Mouse (Mus musculus) intestine, postnatal 0 days (tissue): ENCODE results near the gene Cradd. TPM values are rescaled to one million over a fixed set of nuclear protein-coding genes. Genes with fewer than 3 reads are reported as not detected.

Source experiments
- ATAC-seq: fragments of 200-750 bp; cut with Nextera tagmentation; 2 replicates; pipeline ENCODE4 v1.8.0; 2017; ENCODE audit warnings: mild to moderate bottlenecking, moderate TSS enrichment, moderate library complexity
- H3K27ac ChIP-seq: fragments of 300-500 bp; sonication (generic); 2 replicates; pipeline ENCODE4 v1.5.1; 2014; ENCODE audit warnings: mild to moderate bottlenecking, low read depth, low read length, moderate library complexity
- H3K27me3 ChIP-seq: fragments of 300-500 bp; sonication (generic); replicated peaks from 2 replicates; pipeline ENCODE4 v1.6.1; 2014; ENCODE audit warnings: low read length, mixed read lengths; ENCODE audit not compliant: control insufficient read depth, insufficient read depth
- H3K36me3 ChIP-seq: fragments of 300-500 bp; sonication (generic); 2 replicates; pipeline ENCODE4 v1.6.1; 2014; ENCODE audit warnings: mild to moderate bottlenecking, moderate library complexity; ENCODE audit not compliant: control insufficient read depth, insufficient read depth
- H3K4me1 ChIP-seq: fragments of 300-500 bp; sonication (generic); replicated peaks from 2 replicates; pipeline ENCODE4 v1.6.1; 2014; ENCODE audit warnings: antibody characterized with exemption, low read length, mixed read lengths; ENCODE audit not compliant: control insufficient read depth, insufficient read depth
- H3K4me2 ChIP-seq: fragments of 300-500 bp; sonication (generic); replicated peaks from 2 replicates; pipeline ENCODE4 v1.6.1; 2014; ENCODE audit warnings: low read depth, mild to moderate bottlenecking, moderate library complexity
- H3K4me3 ChIP-seq: fragments of 300-500 bp; sonication (generic); 2 replicates; pipeline ENCODE4 v1.5.1; 2014; ENCODE audit warnings: low read depth, low read length
- H3K9ac ChIP-seq: fragments of 300-500 bp; sonication (generic); 2 replicates; pipeline ENCODE4 v1.6.1; 2014; ENCODE audit warnings: mild to moderate bottlenecking, low read depth, low read length
- H3K9me3 ChIP-seq: fragments of 300-500 bp; sonication (generic); 2 replicates; pipeline ENCODE4 v1.6.1; 2016; ENCODE audit warnings: mixed run types; ENCODE audit not compliant: control insufficient read depth
- CTCF ChIP-seq: sonication (generic); IDR thresholded peaks from 2 replicates; pipeline ENCODE4 v1.5.1; 2016; ENCODE audit warnings: low read depth, mild to moderate bottlenecking, control low read depth, antibody characterized with exemption, moderate library complexity
- WGBS: fragments of 180-500 bp; shearing (Covaris S2); extraction: QIAGEN DNeasy Blood & Tissue Kit; methylation state at CpG from one replicate; pipeline ENCODE4 v1.1.7; 2014; 5-methylcytosine and 5-hydroxymethylcytosine counted together
- polyA plus RNA-seq: library from polyadenylated mRNA; unstranded; fragments of >200 nt; fragmentation: Nextera tagmentation; extraction: Ambion mirVana; gene quantifications from 2 replicates; pipeline ENCODE4 v1.2.1, GENCODE M21; 2015

The Cradd gene
- polyA plus RNA-seq, 1 experiment from 2014 or later = 12.5 TPM

DNA sequence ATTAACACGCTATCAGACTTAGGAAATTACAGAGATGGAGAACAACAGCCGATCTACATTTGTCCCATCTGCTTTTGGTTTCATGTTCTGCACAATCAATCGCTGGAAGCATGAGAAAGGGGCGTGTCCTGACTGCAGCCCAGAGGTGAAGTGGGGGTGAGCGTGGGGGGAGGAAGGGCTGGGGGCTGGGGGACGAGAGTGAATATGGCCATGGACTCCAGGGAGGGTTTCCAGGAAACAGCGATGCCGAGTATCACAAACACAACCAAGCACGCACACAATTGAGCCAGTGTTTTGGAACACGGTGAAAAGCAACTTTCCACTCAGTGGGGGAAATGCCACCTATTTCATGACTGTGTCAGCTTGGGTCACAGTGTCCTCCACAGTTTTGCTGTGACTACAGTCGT, 130.1 kb downstream of the Cradd start:
- Histone ChIP-seq H3K9ac (no peak overlapping the region), H3K4me3 (no peak overlapping the region), H3K27ac (peak overlapping the region; percentile 64; the same call in 1 of the 2 replicates), H3K27me3 (no peaks in the 10 kb centered on the region), H3K4me2 (peak overlapping the region; percentile 38), H3K9me3 (no peaks in the 10 kb centered on the region), H3K4me1 (no peaks in the 10 kb centered on the region; the same call in none of the 2 replicates), H3K36me3 (no peaks in the 10 kb centered on the region)
- no peak for TF ChIP-seq CTCF
- 44% methylated on average over 11 of the region's 11 CpGs for whole genome bisulfite sequencing
- no peak for ATAC-seq

DNA sequence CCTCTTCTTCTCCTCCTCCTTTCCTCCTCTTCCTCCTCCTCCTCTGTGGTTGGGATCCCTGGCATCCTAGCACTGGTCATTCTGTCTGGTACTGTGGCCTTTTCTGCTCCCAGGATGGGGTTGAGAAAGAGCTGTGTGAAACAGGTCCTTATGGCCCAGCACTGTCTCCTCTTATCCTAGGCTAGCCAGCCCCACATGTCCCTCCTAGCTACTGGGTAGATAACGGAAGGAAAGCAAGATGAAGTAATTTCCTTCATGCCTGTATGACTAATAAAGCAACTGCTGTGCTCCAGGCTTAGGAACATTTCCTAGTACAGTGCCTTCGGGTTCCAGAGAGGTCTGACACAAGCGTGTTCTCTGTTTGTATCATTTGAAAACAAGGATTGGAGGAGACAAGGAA, 132.1 kb downstream of the Cradd start:
- ATAC-seq = no peak
- Histone ChIP-seq H3K27me3 (no peaks in the 10 kb centered on the region), H3K4me3 (no peak overlapping the region), H3K4me1 (no peaks in the 10 kb centered on the region; the same call in none of the 2 replicates), H3K4me2 (no peak overlapping the region), H3K9me3 (no peaks in the 10 kb centered on the region), H3K9ac (no peak overlapping the region), H3K27ac (no peak overlapping the region), H3K36me3 (no peaks in the 10 kb centered on the region)
- TF ChIP-seq CTCF = no peak
- 29% methylated on average over 3 of the region's 3 CpGs for WGBS

DNA sequence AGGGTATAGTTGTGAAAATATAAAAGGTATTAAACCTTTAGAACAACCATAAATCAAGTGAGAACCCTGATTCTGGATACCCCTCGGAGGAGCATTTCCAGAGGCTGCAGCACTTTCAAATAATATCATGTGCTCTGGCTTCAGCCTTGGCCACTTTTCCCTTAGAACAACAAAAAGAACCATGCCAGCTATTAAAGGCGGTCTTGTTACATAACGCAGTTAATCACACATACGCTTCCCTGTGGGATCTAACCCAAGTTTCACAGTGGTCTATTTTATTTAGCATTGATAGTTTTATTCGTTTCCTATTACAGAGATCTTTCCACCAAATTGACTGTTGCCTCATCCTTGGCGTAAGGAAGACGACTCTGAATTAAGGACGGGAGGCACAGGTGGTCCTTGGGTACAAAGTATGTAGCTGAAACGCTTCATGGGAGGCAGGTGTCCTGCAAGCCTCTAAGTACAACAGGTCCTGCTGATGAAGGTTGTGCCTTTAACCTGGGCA, 132.7 kb downstream of the Cradd start:
- ATAC-seq = no peak
- H3K27me3 ChIP-seq = no peaks in the 10 kb centered on the region
- TF ChIP-seq CTCF = no peak
- H3K4me1 ChIP-seq = no peaks in the 10 kb centered on the region; the same call in none of the 2 replicates
- no peaks in the 10 kb centered on the region for H3K36me3 ChIP-seq
- WGBS = 89% methylated on average over 9 of the region's 9 CpGs
- no peak overlapping the region for H3K4me2 ChIP-seq
- no peak overlapping the region for H3K9ac ChIP-seq
- H3K27ac ChIP-seq = no peak overlapping the region
- H3K9me3 ChIP-seq = no peaks in the 10 kb centered on the region
- no peak overlapping the region for H3K4me3 ChIP-seq

DNA sequence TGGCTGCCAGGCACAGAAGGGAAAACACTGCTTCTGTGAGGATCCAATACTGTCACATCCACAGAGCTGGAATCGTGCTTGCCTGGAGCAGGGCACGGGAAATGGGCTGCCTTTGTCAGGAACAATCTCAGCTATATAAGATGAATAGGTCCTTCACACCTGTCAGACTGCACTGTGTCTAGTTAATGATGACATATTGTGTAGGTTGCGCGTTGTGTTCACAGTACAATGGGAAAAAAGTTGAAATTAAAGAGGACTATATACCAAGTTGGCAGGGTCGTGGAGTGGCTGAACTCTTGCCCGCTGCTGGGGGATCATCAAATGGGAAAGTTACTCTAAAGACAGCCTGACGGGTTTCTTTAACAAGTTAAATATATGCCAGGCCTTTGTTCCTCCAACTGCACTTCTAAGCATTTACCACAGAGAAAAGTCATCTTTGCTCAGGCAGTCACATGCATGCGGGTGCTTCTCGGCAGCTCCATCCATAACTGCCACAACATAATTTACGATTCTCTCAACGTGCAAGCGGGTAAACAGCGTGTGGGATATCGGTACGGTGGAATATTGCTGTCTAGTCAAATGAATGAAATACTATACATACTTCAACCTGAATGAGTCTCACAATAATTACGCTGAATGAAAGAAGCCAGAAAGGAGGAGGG, 134.3 kb downstream of the Cradd start:
- no peak overlapping the region for H3K27ac ChIP-seq
- ATAC-seq = no peak
- no peaks in the 10 kb centered on the region for H3K9me3 ChIP-seq
- no peaks in the 10 kb centered on the region for H3K36me3 ChIP-seq
- H3K9ac ChIP-seq = no peak overlapping the region
- TF ChIP-seq CTCF = no peak
- H3K4me2 ChIP-seq = no peak overlapping the region
- no peaks in the 10 kb centered on the region for H3K27me3 ChIP-seq
- H3K4me3 ChIP-seq = no peak overlapping the region
- WGBS = 63% methylated on average over 16 of the region's 16 CpGs
- H3K4me1 ChIP-seq = no peaks in the 10 kb centered on the region; the same call in 1 of the 2 replicates

DNA sequence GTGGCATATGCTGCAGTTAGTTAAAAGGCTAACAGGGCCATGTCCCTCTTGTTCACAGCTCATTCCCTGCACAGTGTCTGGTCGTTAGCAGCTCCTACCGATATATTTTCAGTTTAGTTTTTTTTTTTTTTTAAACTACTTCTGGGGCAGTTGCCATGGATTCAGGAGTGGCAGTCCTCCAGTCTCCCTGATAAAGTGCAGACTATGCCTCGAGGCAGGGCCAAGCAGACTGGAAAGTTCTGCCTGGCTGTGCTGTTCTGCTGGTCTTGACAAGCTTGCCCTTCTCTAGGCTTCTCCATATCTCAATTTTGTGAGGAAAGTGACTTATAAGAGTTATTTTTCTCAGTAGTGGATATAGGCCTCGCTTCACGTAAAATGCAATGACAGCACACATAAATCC, 139.7 kb downstream of the Cradd start:
- H3K4me3 ChIP-seq = no peak overlapping the region
- no peak overlapping the region for H3K4me2 ChIP-seq
- no peaks in the 10 kb centered on the region for H3K27me3 ChIP-seq
- H3K36me3 ChIP-seq = no peaks in the 10 kb centered on the region
- no peak for ATAC-seq
- H3K9me3 ChIP-seq = no peaks in the 10 kb centered on the region
- 68% methylated on average over 5 of the region's 5 CpGs for WGBS
- no peak overlapping the region for H3K9ac ChIP-seq
- H3K27ac ChIP-seq = no peak overlapping the region
- no peaks in the 10 kb centered on the region for H3K4me1 ChIP-seq
- TF ChIP-seq CTCF = no peak

DNA sequence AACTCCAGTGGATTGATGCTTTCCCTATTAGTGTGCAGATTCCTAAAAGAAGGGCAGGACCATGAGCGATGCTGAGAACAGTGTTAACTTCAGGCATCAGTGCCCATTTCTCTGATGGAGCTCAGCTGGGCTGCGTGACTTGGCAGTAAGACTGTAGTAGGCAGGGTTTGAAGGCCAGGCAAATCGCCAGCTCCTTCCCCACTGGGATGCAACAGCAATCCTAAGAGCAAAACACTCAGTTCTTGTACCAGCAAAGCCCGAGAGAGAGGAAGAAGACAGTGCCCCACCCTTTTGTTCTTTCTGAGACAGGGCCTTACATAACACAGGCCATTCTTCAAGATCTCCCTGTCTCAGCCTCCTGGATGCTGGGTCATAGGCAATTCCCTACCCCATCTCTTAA, 140.9 kb downstream of the Cradd start:
- no peaks in the 10 kb centered on the region for H3K36me3 ChIP-seq
- H3K4me3 ChIP-seq = no peak overlapping the region
- no peaks in the 10 kb centered on the region for H3K9me3 ChIP-seq
- TF ChIP-seq CTCF = no peak
- 57% methylated on average over 4 of the region's 4 CpGs for WGBS
- no peaks in the 10 kb centered on the region for H3K4me1 ChIP-seq
- no peak for ATAC-seq
- no peak overlapping the region for H3K4me2 ChIP-seq
- no peaks in the 10 kb centered on the region for H3K27me3 ChIP-seq
- no peak overlapping the region for H3K9ac ChIP-seq
- no peak overlapping the region for H3K27ac ChIP-seq

DNA sequence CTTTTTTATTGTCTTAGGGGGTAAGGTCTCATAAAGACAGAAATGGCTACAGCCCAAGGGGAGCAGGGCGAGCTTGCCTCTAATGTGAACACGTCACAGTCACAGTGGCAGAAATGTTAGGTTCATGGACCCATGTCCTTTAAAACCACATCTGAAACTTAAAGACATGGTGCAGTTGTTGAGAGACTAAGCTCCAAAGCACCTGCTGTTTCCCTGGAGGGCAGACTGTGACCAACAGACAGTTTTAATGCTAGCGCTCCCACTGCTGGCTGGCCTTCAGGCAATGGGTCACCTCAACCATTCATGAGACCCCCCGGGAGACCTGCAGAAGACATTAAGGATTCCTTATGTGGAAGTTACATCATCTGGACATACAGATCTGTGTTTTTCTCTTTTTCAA, 141.5 kb downstream of the Cradd start:
- Histone ChIP-seq H3K9me3 (no peaks in the 10 kb centered on the region), H3K4me3 (no peak overlapping the region), H3K9ac (no peak overlapping the region), H3K4me1 (no peaks in the 10 kb centered on the region), H3K36me3 (no peaks in the 10 kb centered on the region), H3K4me2 (no peak overlapping the region), H3K27me3 (no peaks in the 10 kb centered on the region), H3K27ac (no peak overlapping the region)
- ATAC-seq = no peak
- no peak for TF ChIP-seq CTCF
- WGBS = 87% methylated on average over 4 of the region's 4 CpGs
